Mouse (Mus musculus) layer of hippocampus, adult 2 months (tissue): ENCODE measurements at regions not wholly inside any gene's neighbourhood (a gene's known extent, or its start where the extent isn't known, plus 50 kb on each side); places are given as distances from the start of the nearest gene placed in this dataset.

Experiments
- DNase-seq, 2 experiments: peaks; one replicate each; pipeline ENCODE4 v3.0.0; 2022; ENCODE audit warnings: low spot score in 2 of 2
- H3K27ac ChIP-seq: fragments of 200-600 bp; 2 replicates; pipeline ENCODE4 v1.8.1; 2022
- H3K4me3 ChIP-seq: fragments of 200-600 bp; 2 replicates; pipeline ENCODE4 v1.8.1; 2022; ENCODE audit warnings: mild to moderate bottlenecking
- CTCF ChIP-seq: fragments of 200-600 bp; conservative IDR thresholded peaks from 2 replicates; pipeline ENCODE4 v1.8.1; 2022; ENCODE audit warnings: antibody characterized with exemption, mild to moderate bottlenecking, moderate library complexity

DNA sequence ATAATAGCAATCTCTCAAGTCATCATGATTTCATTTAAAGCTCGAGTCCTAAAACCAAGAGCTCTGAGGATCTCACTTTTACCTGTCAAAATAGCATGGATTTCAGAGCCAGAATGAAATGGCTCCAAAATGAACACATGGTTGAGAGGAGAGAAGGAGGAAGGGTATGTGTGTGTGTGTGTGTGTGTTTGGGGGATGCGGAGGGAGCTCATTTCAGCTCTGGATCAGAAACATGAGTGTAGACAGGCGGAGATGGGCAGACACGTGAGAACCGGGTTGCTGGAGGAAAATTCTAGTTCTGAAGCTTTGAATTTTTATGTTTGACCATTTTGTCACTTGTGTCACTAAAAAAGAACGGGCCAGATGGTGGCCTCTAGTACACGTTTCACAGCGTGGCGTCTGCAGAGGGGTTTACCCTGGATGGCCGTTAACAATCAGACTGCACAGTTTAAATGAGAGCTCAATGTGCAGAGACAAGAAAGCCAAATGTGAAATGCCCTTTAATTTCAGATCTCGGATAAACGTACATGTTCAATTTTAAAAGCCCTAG lies 232.5 kb upstream of the Tbc1d5 start:
- no peak for DNase-seq
- no peak overlapping the region for H3K27ac ChIP-seq
- no peak for TF ChIP-seq CTCF
- H3K4me3 ChIP-seq = no peak overlapping the region

DNA sequence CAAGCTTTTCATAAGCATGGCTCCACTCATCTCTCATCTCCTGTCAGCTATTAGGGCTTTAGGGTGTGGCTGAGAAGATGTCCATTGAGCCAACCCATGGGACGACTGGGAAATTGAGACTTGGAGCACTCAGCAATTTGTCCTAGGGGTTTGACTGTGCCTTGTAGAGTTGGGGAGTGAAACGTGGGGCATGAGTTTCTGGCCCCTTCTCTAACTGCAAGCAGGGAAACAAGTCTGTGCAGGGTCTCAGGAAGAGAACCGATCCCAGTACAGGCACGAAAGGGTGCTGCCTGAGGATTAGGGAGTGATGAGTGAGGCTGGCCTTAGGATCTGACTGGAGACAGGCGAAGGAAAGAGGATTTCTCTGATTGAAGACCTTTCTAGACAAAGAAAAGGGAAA lies 229.7 kb upstream of the Tbc1d5 start:
- TF ChIP-seq CTCF = no peak
- no peak overlapping the region for H3K4me3 ChIP-seq
- no peak overlapping the region for H3K27ac ChIP-seq
- no peak for DNase-seq

DNA sequence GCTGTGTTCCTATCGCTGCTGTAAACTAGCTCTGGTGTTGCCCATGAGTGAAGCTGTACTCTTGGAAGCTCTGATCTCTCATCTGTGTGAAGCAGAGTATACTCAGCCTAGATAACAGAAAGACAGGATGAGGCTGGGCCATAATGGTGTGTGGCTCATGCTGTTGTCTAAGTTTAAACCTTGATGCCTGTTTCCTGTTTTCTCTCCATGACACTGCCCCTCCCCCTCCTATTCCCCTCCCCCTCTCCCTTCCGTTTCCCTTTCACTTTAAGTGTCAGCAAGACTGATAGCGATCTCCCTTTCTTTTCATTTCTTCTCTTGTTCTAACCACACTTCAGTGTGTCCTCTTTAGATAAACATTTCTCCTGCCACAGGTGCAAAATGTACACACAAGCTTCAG lies 229.2 kb upstream of the Tbc1d5 start:
- Histone ChIP-seq H3K4me3 (no peak overlapping the region), H3K27ac (no peak overlapping the region)
- no peak for DNase-seq
- no peak for TF ChIP-seq CTCF

DNA sequence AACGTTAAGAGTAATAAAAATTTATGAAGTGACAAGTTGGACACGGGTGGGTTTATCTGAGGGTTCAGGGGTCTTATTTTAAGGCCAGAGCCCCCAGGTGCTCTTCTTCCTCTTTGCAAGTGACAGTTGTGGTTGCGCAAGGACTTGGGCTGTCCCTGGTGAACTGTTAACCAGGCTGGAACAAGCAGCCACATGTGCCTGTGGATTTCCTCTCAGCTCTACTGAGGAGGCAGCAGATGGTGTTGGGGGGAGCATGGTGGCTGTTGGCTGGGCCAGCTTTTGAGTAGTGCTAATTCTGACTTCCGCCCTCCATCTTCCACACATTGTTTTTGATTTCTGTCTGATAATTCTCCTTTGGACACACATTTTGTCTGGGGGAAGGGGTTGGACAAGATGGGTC lies 227.9 kb upstream of the Tbc1d5 start:
- Histone ChIP-seq H3K27ac (no peak overlapping the region), H3K4me3 (no peak overlapping the region)
- DNase-seq = peak in 1 of 2 experiments; percentile 17
- TF ChIP-seq CTCF = no peak

DNA sequence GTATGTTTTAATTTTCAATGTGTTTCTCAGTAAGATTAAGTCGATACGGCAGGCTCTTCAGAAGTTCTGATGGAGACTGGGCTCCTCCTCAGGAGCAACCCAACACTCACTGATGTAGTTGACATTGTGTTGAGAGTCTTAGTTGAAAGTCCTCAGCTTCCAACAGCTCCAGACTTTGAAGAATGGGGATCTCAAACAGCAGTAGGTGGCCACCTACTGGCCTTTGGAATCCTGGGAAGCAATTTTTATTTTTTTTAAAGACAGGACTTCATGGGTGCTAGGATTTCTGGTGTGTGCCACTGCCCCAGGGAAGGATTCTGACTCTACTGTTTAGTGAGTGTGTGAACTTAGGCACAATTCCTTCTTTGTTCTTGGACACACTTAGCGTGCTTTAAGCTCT lies 225.9 kb upstream of the Tbc1d5 start:
- no peak overlapping the region for H3K27ac ChIP-seq
- no peak for DNase-seq
- TF ChIP-seq CTCF = peak; percentile 57

DNA sequence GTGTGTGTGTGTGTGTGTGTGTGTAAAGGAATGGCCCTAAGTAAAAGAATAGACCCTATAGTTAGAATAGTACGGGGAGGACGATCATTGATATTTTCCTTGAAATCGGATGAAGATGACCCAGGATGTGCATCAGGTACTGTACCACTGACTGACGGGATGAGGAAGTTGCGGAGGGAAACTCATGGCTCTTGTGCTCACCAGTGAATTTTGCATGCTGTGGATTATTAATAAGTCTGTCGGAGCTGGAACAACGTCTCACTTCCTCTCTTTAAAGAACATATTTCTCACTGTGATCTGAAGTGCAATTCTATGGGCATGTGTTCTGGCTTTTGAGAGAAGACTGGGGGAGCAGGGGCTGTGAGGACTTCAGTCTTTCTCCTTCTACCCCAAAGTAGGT lies 218.8 kb upstream of the Tbc1d5 start:
- TF ChIP-seq CTCF = no peak
- H3K27ac ChIP-seq = no peak overlapping the region
- H3K4me3 ChIP-seq = no peak overlapping the region
- no peak for DNase-seq

More for the DNA sequence above, 225.9 kb upstream of the Tbc1d5 start:
- no peak overlapping the region for H3K4me3 ChIP-seq

DNA sequence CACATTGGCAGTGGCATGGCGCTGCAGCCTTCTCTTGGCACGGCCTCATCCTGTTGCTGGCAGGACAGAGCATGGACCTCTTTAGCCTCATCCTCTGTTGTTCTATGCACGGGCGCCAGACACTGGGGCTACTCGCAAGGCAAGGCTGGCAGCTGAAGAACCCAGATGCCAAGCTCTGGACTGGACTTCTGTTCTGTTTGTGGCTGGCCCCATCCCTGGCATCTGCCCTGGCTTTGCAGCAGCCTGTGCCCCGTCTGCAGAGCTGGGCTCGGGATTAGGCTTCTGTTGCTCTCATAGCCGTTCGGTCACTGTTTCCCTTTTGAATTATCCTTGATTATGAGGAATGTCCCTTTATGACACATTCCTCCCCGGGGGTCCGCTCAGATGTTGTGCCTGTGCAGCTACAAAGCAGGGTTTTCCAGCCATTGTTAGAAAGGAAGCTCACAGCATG lies 214.6 kb upstream of the Tbc1d5 start:
- Histone ChIP-seq H3K27ac (no peak overlapping the region), H3K4me3 (peak overlapping the region; percentile 22)
- peak in 1 of 2 experiments; percentile 15 for DNase-seq
- TF ChIP-seq CTCF = no peak

DNA sequence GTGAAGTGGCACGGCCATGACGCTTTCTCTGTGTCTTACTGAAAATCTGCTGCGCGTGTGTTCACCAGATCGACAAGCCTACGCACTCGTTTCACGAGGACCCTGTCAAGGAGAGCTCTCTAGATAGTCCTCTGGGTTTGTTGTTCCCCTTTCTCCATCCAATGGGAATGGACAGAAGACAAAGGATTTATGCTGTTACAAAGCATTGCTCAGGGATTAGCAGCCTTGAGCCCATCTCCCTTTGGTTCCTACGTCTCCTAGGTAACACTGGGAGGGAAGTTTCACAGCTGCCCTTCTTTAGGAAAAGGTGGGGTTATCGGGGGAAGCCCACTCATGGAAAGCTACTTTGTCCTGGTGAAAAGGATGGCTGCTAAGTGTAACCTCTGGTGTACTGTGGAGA lies 212.7 kb upstream of the Tbc1d5 start:
- Histone ChIP-seq H3K27ac (no peak overlapping the region), H3K4me3 (no peak overlapping the region)
- TF ChIP-seq CTCF = no peak
- no peak for DNase-seq

DNA sequence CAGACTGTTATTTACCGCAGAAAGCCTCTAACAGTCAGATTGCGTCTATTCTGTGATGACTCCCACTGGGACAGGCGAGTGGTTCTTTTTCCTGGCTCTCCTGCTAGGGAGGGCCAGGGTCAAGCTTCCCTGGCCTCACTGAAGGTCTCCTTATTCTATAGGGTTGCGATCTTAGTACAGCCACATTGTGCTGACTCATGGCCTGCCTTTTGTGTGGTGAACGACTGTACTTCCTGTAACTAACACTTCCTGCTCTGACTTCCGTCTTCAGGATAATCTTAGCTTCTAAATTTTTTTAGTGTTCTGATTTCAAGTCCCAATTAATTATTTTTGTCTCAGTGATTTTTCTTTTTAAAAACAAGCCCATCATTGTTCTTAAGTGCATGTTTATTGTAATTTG lies 203.4 kb upstream of the Tbc1d5 start:
- DNase-seq = no peak
- no peak for TF ChIP-seq CTCF

DNA sequence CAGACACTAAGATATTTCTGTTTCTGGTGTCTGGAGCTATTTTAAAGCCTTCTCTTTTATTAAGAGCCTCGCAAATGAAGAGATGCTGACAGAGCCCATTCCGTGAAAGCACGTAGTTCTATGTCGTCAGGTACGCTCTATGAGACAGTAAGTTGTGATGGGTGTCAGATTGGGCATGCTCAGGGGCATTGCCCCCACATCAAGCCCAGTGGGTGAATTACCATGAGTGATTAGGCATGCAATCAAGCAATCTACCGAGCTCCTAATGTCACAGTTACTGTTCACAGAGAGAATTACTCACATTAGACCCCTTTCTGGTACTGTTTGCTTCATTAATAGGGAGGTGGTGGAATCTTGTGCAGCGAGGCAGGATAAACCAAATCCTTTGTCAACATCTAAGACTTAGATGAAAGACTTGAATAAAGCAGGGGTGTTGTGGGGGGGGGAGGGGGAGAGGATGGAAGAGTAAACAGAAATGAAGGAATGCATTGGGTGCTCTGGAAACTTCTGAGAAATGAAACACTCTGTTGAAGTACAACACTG lies 192.9 kb upstream of the Tbc1d5 start:
- DNase-seq = no peak
- no peak for TF ChIP-seq CTCF
- H3K4me3 ChIP-seq = no peak overlapping the region
- H3K27ac ChIP-seq = no peak overlapping the region

More for the DNA sequence above, 203.4 kb upstream of the Tbc1d5 start:
- H3K4me3 ChIP-seq = no peak overlapping the region
- no peak overlapping the region for H3K27ac ChIP-seq

DNA sequence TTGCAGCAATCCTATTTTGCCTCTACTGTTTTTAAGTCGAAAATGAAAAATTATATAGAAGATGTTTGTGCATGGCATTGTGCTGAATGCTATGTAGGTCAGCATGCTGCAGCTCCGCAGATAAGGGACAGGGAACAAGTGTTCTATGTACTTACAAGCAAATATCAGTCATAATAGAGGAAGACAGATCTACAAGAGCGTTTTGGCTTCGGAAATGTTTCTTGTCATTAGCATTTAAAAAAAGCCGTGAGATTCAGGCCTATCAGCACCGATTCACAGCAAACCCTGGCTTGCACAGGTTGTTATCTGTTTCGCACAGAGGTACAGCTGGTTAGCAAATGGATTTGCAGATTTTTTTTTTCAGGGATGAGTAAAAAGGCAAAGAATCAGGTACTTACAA lies 191.8 kb upstream of the Tbc1d5 start:
- Histone ChIP-seq H3K27ac (no peak overlapping the region), H3K4me3 (no peak overlapping the region; the same call in 1 of the 2 replicates)
- TF ChIP-seq CTCF = no peak
- no peak for DNase-seq

DNA sequence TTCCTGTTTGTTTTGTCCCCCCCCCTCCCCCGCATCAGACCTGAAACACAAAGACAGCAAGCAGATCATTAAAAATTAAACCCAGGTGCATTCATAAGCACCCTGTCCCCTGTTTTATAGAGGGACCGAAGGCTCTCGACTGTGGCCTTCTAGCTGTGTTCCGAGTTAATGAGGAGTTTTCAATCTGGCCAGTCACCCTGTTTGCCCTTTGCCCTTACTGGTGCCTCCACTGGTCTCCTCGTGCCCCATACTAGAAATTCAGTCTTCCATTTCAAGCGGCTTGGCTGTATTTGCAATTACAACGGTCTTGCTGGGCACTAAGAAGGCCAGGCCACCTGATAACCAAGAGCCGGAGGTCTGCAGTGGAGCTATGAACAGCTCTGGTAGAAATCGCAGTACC lies 190.9 kb upstream of the Tbc1d5 start:
- no peak for TF ChIP-seq CTCF
- Histone ChIP-seq H3K4me3 (no peak overlapping the region), H3K27ac (no peak overlapping the region)
- DNase-seq = no peak

DNA sequence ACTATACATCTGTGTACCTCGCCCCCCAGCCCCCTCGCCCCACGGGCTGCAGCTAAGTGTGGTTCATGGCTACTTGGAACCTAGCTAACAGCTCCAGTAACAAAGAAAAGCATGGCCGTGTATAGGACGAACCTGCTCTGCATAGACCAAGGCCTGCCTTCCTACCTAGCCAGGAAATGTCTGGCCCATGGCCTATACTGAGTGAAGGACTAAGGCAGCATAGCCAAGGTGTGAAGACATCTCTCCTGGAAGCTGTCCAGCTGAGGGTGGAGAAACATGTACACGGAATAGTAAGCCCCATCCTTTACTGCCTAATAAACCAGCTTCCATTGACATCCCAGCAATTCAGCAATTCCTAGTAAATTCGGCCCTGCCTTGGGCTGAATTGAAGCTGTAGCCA lies 183.6 kb upstream of the Tbc1d5 start:
- H3K4me3 ChIP-seq = no peak overlapping the region
- TF ChIP-seq CTCF = no peak
- no peak overlapping the region for H3K27ac ChIP-seq
- DNase-seq = no peak

DNA sequence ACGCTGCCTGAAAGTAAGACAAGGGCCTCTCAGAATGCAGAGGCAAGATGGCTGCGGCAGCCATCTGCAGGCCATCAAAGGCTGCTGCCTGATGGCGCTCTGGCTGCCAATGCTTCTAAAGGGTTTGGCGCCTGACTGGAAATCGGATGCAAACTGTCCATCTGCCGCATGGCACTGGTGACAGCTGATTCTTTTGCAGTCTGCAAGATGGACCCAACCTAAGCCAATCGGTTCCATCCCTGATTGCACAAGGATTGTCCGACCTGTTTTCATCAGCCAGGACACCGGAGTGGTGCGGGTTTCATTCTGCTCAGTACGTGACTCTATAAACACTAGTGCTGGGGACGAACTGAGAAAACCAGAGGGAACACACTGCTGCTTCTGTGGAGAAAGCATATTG lies 183.1 kb upstream of the Tbc1d5 start:
- Histone ChIP-seq H3K4me3 (no peak overlapping the region), H3K27ac (no peak overlapping the region)
- DNase-seq = no peak
- TF ChIP-seq CTCF = no peak
